Mouse (Mus musculus) ovary, adult 18-20 months (tissue): Measurements from ENCODE around the gene Lama2.
A peak's percentile ranks its signal among the peaks of the same experiment; 100 is the strongest.

ENCODE experiments used
- DNase-seq: peaks from one replicate; pipeline ENCODE4 v3.0.0; 2022; ENCODE audit warnings: low spot score, mixed read lengths

The Lama2 gene

GRCm38 (mm10) chr10:27184185-27184584 is 435.4 kb downstream of the Lama2 start:
- DNase-seq, result no peak

- no peak for DNase-seq
Measured at GRCm38 (mm10) chr10:27174271-27174670, 445.3 kb downstream of the Lama2 start.

GRCm38 (mm10) chr10:27164738-27165137 is 454.8 kb downstream of the Lama2 start:
- DNase-seq, result no peak

- no peak for DNase-seq
Measured at GRCm38 (mm10) chr10:27162364-27162763, 457.2 kb downstream of the Lama2 start.

GRCm38 (mm10) chr10:27150220-27150619 is 469.3 kb downstream of the Lama2 start:
- DNase-seq, result no peak

- no peak for DNase-seq
Measured at GRCm38 (mm10) chr10:27140422-27140821, 479.1 kb downstream of the Lama2 start.

- no peak for DNase-seq
Measured at GRCm38 (mm10) chr10:27135768-27136167, 483.8 kb downstream of the Lama2 start.

- DNase-seq, result peak; percentile 5
Measured at GRCm38 (mm10) chr10:27133135-27133534, 486.4 kb downstream of the Lama2 start.

GRCm38 (mm10) chr10:27127454-27127853 is 492.1 kb downstream of the Lama2 start:
- no peak for DNase-seq

- no peak for DNase-seq
Measured at GRCm38 (mm10) chr10:27123763-27124162, 495.8 kb downstream of the Lama2 start.

- no peak for DNase-seq
Measured at GRCm38 (mm10) chr10:27117815-27118214, 501.7 kb downstream of the Lama2 start.

- DNase-seq, result no peak
Measured at GRCm38 (mm10) chr10:27116938-27117647, 502.5 kb downstream of the Lama2 start.

- DNase-seq, result no peak
Measured at GRCm38 (mm10) chr10:27114131-27114530, 505.4 kb downstream of the Lama2 start.

GRCm38 (mm10) chr10:27103811-27104210 is 515.7 kb downstream of the Lama2 start:
- DNase-seq, result no peak

- DNase-seq, result no peak
Measured at GRCm38 (mm10) chr10:27101800-27102353, 517.7 kb downstream of the Lama2 start.

GRCm38 (mm10) chr10:27077113-27077512 is 542.4 kb downstream of the Lama2 start:
- DNase-seq, result no peak

GRCm38 (mm10) chr10:27068794-27069435 is 550.6 kb downstream of the Lama2 start:
- no peak for DNase-seq

GRCm38 (mm10) chr10:27063671-27064070 is 555.9 kb downstream of the Lama2 start:
- peak; percentile 24 for DNase-seq

- no peak for DNase-seq
Measured at GRCm38 (mm10) chr10:27054488-27054887, 565.1 kb downstream of the Lama2 start.

- no peak for DNase-seq
Measured at GRCm38 (mm10) chr10:27047196-27047595, 572.4 kb downstream of the Lama2 start.

- no peak for DNase-seq
Measured at GRCm38 (mm10) chr10:27041812-27042211, 577.7 kb downstream of the Lama2 start.

GRCm38 (mm10) chr10:27022707-27023106 is 596.9 kb downstream of the Lama2 start:
- DNase-seq, result no peak

- no peak for DNase-seq
Measured at GRCm38 (mm10) chr10:27012804-27013365, 606.7 kb downstream of the Lama2 start.
